Mouse (Mus musculus) limb, embryonic 11.5 days (tissue): ENCODE measurements around the gene Cdh13. TPM values are rescaled to one million over a fixed set of nuclear protein-coding genes. Genes with fewer than 3 reads are reported as not detected.
A peak's percentile ranks its signal among the peaks of the same experiment; 100 is the strongest.

Experiments
- ATAC-seq: fragments of 200-750 bp; cut with Nextera tagmentation; 2 replicates; pipeline ENCODE4 v1.8.0; 2017; ENCODE audit warnings: low read depth; ENCODE audit not compliant: insufficient number of reproducible peaks, low FRiP score, low TSS enrichment
- DNase-seq: peaks from one replicate; pipeline ENCODE4 v3.0.0-alpha.2; 2015; ENCODE audit warnings: low spot score
- H3K27ac ChIP-seq: fragments of 300-500 bp; sonication (generic); replicated peaks from 2 replicates; pipeline ENCODE4 v1.5.1; 2014; ENCODE audit warnings: low read depth, mild to moderate bottlenecking, low read length
- H3K27me3 ChIP-seq: fragments of 300-500 bp; sonication (generic); 2 replicates; pipeline ENCODE4 v1.6.1; 2014; ENCODE audit warnings: mild to moderate bottlenecking, low read length, mixed read lengths; ENCODE audit not compliant: control insufficient read depth, insufficient read depth
- H3K36me3 ChIP-seq: fragments of 300-500 bp; sonication (generic); 2 replicates; pipeline ENCODE4 v1.6.1; 2014; ENCODE audit warnings: mild to moderate bottlenecking, low read length, moderate library complexity, mixed read lengths; ENCODE audit not compliant: control insufficient read depth, insufficient read depth
- H3K4me1 ChIP-seq: fragments of 300-500 bp; sonication (generic); 2 replicates; pipeline ENCODE4 v1.6.1; 2014; ENCODE audit warnings: low read length, mixed read lengths; ENCODE audit not compliant: control insufficient read depth, insufficient read depth
- H3K4me2 ChIP-seq: fragments of 300-500 bp; sonication (generic); 2 replicates; pipeline ENCODE4 v1.6.1; 2014; ENCODE audit warnings: low read depth, mild to moderate bottlenecking, moderate library complexity; ENCODE audit not compliant: severe bottlenecking
- H3K4me3 ChIP-seq: fragments of 300-500 bp; sonication (generic); 2 replicates; pipeline ENCODE4 v1.5.1; 2014; ENCODE audit warnings: low read depth, low read length
- H3K9ac ChIP-seq: fragments of 300-500 bp; sonication (generic); 2 replicates; pipeline ENCODE4 v1.6.1; 2014; ENCODE audit warnings: mild to moderate bottlenecking, low read length
- H3K9me3 ChIP-seq: fragments of 300-500 bp; sonication (generic); 2 replicates; pipeline ENCODE4 v1.6.1; 2016; ENCODE audit warnings: low read length; ENCODE audit not compliant: control insufficient read depth
- WGBS: fragments of 180-500 bp; shearing (Covaris S2); extraction: QIAGEN DNeasy Blood & Tissue Kit; methylation state at CpG from one replicate; pipeline ENCODE4 v1.1.7; 2014; 5-methylcytosine and 5-hydroxymethylcytosine counted together
- polyA plus RNA-seq: library from polyadenylated mRNA; unstranded; fragments of >200 nt; fragmentation: Nextera tagmentation; extraction: Ambion mirVana; gene quantifications from 2 replicates; pipeline ENCODE4 v1.2.1, GENCODE M21; 2014

Gene Cdh13
- polyA plus RNA-seq, 1 experiment from 2014 or later = 4.9 TPM

GRCm38 (mm10) chr8:118270751-118271402 lies 12.7 kb upstream of the Cdh13 start:
- ATAC-seq = no peak
- Histone ChIP-seq H3K4me2 (no peak overlapping the region), H3K9me3 (no peaks in the 10 kb centered on the region), H3K27me3 (no peaks in the 10 kb centered on the region), H3K36me3 (no peaks in the 10 kb centered on the region), H3K4me3 (no peak overlapping the region), H3K27ac (no peak overlapping the region), H3K4me1 (no peaks in the 10 kb centered on the region), H3K9ac (no peak overlapping the region)
- WGBS = 57% methylated on average over 7 of the region's 7 CpGs
- DNase-seq = no peak

GRCm38 (mm10) chr8:118272493-118272892 lies 11.0 kb upstream of the Cdh13 start:
- ATAC-seq (no peak), DNase-seq (no peak)
- Histone ChIP-seq H3K36me3 (no peaks in the 10 kb centered on the region), H3K27ac (no peak overlapping the region), H3K27me3 (no peaks in the 10 kb centered on the region), H3K9me3 (no peaks in the 10 kb centered on the region), H3K4me1 (no peaks in the 10 kb centered on the region), H3K4me2 (no peak overlapping the region), H3K4me3 (no peak overlapping the region), H3K9ac (no peak overlapping the region)
- WGBS = 73% methylated on average over 1 of the region's 1 CpGs

GRCm38 (mm10) chr8:118274243-118274642 lies 9.3 kb upstream of the Cdh13 start:
- Histone ChIP-seq H3K4me3 (no peak overlapping the region), H3K27ac (no peak overlapping the region), H3K9ac (no peak overlapping the region), H3K36me3 (no peaks in the 10 kb centered on the region), H3K4me2 (no peak overlapping the region), H3K27me3 (no peaks in the 10 kb centered on the region), H3K4me1 (no peaks in the 10 kb centered on the region), H3K9me3 (no peaks in the 10 kb centered on the region)
- WGBS = 78% methylated on average over 9 of the region's 9 CpGs
- ATAC-seq = no peak
- DNase-seq = no peak

GRCm38 (mm10) chr8:118274688-118275087 lies 8.8 kb upstream of the Cdh13 start:
- ATAC-seq = no peak
- H3K9ac ChIP-seq = no peak overlapping the region

GRCm38 (mm10) chr8:118284112-118285029 lies 838 bp downstream of the Cdh13 start:
- 0 out of 2 replicates have a peak, but pooled peaks cover 2% of the 10 kb centered on the region for H3K4me1 ChIP-seq
- H3K27me3 ChIP-seq = peaks cover 36% of the 10 kb centered on the region
- H3K4me2 ChIP-seq = peak overlapping the region; percentile 88
- DNase-seq = peak; percentile 72
- WGBS = 2% methylated on average over 45 of the region's 46 CpGs
- H3K36me3 ChIP-seq = no peaks in the 10 kb centered on the region
- peak; percentile 46; the same call in 1 of the 2 replicates for ATAC-seq
- H3K4me3 ChIP-seq = peak overlapping the region; percentile 43
- H3K9me3 ChIP-seq = no peaks in the 10 kb centered on the region
- peak overlapping the region; percentile 50 for H3K9ac ChIP-seq
- no peak overlapping the region for H3K27ac ChIP-seq

More at GRCm38 (mm10) chr8:118274688-118275087, 8.8 kb upstream of the Cdh13 start:
- H3K4me3 ChIP-seq = no peak overlapping the region
- no peak overlapping the region for H3K27ac ChIP-seq
- no peak overlapping the region for H3K4me2 ChIP-seq
- H3K9me3 ChIP-seq = no peaks in the 10 kb centered on the region
- peak; percentile 86 for DNase-seq
- no peaks in the 10 kb centered on the region for H3K27me3 ChIP-seq
- no peaks in the 10 kb centered on the region for H3K4me1 ChIP-seq
- 19% methylated on average over 4 of the region's 4 CpGs for WGBS
- H3K36me3 ChIP-seq = no peaks in the 10 kb centered on the region

GRCm38 (mm10) chr8:118285596-118286281 lies 2.2 kb downstream of the Cdh13 start:
- DNase-seq (no peak), ATAC-seq (no peak)
- Histone ChIP-seq H3K36me3 (no peaks in the 10 kb centered on the region), H3K4me3 (no peak overlapping the region), H3K27me3 (peaks cover 36% of the 10 kb centered on the region), H3K4me1 (0 out of 2 replicates have a peak, but pooled peaks cover 2% of the 10 kb centered on the region), H3K4me2 (no peak overlapping the region), H3K27ac (no peak overlapping the region), H3K9me3 (no peaks in the 10 kb centered on the region), H3K9ac (no peak overlapping the region)
- WGBS = 19% methylated on average over 10 of the region's 10 CpGs

- WGBS = 27% methylated on average over 10 of the region's 10 CpGs
- Histone ChIP-seq H3K9ac (no peak overlapping the region), H3K27ac (no peak overlapping the region), H3K9me3 (no peaks in the 10 kb centered on the region), H3K27me3 (peaks cover 36% of the 10 kb centered on the region), H3K4me2 (no peak overlapping the region), H3K36me3 (no peaks in the 10 kb centered on the region), H3K4me1 (0 out of 2 replicates have a peak, but pooled peaks cover 2% of the 10 kb centered on the region), H3K4me3 (no peak overlapping the region)
- no peak for ATAC-seq
- DNase-seq = no peak
These were observed 3.0 kb downstream of the Cdh13 start for GRCm38 (mm10) chr8:118286282-118287180.
